ENCODE assay signal across 19 mouse cellular contexts in the genomic region with DNA sequence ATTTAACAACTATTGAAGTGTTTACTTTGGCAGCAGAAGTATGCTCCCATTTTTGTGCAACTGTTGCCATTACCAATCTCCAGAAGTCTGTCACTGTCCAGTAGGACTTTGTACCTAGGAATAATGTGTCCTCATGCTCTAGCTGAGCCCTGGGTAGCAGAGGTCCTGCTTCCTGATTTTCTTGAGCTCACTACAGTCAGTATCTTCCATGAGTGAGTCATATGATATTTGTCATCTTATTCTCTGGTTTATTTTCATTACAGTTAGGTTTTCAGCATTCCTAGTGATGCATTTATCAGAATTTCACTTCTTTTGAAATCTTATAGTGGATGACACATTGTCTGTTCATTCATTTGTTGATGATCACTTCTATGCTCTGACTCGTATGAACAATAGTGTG.
DNase-seq lines count a peak whose midpoint lies in the region; ATAC-seq and TF ChIP-seq lines count a peak whose summit lies in the region.
"Had no signal": no experiment of that assay in that cellular context is flagged by ENCODE, and none has a peak within 500 bp of the region (broad histone marks: within the 10 kb centered on the region; RNA-seq: fewer than 3 reads in every experiment).

No protein-coding gene starts in this region.

- 74% methylated on average over 1 of the region's 1 CpGs for WGBS in intestine, postnatal 0 days
- WGBS in intestine, embryonic 16.5 days: 82% methylated on average over 1 of the region's 1 CpGs
- 66% methylated on average over 1 of the region's 1 CpGs for WGBS in liver, embryonic 13.5 days (ENCODE audit: insufficient replicate concordance)
- 79% methylated on average over 1 of the region's 1 CpGs for WGBS in liver, embryonic 12.5 days (ENCODE audit: insufficient replicate concordance)
- 66% methylated on average over 1 of the region's 1 CpGs for WGBS in liver, postnatal 0 days (ENCODE audit: insufficient replicate concordance)
- WGBS in hindbrain, embryonic 16.5 days: 77% methylated on average over 1 of the region's 1 CpGs

- no peak overlapping the region for H3K4me2 ChIP-seq in intestine, postnatal 0 days (replicated peaks; ENCODE audit: low read depth)
- H3K4me2 ChIP-seq in intestine, embryonic 16.5 days (ENCODE audit: low read depth, low read length): no peak overlapping the region
- no peak overlapping the region for H3K4me2 ChIP-seq in liver, embryonic 13.5 days
- H3K4me2 ChIP-seq in liver, embryonic 12.5 days: no peak overlapping the region
- no peak overlapping the region for H3K4me2 ChIP-seq in liver, postnatal 0 days (ENCODE audit: low read depth, low read length)
- no peak overlapping the region for H3K4me2 ChIP-seq in hindbrain, embryonic 16.5 days (ENCODE audit: low read length)
- H3K4me2 ChIP-seq: forebrain, embryonic 15.5 days; heart, embryonic 11.5 days; heart, embryonic 15.5 days; hindbrain, embryonic 13.5 days had no signal

- POLR2A ChIA-PET in Patski (lab: Charles Lee): interaction anchor here (1.2 kb wide), 1 partner anchor 41 kb away, joined by 3 read pairs; no protein-coding TSS in a partner anchor

- no peak overlapping the region for H3K27ac ChIP-seq in intestine, postnatal 0 days (ENCODE audit: low read depth, low read length)
- H3K27ac ChIP-seq in intestine, embryonic 16.5 days (ENCODE audit: low read length): no peak overlapping the region
- H3K27ac ChIP-seq in liver, embryonic 13.5 days: no peak overlapping the region
- no peak overlapping the region for H3K27ac ChIP-seq in liver, embryonic 12.5 days
- no peak overlapping the region for H3K27ac ChIP-seq in liver, postnatal 0 days (ENCODE audit: low read depth)
- H3K27ac ChIP-seq in hindbrain, embryonic 16.5 days (ENCODE audit: low read depth, low read length): no peak overlapping the region
- H3K27ac ChIP-seq: embryonic facial prominence, embryonic 10.5 days; forebrain, embryonic 15.5 days; heart, embryonic 15.5 days; hindbrain, embryonic 13.5 days had no signal

- no peak for TF ChIP-seq CTCF in intestine, postnatal 0 days (IDR thresholded peaks at IDR 0.05; ENCODE audit: low read depth)
- no peak for TF ChIP-seq CTCF in Patski (IDR thresholded peaks at IDR 0.05)
- TF ChIP-seq CTCF in liver, postnatal 0 days (IDR thresholded peaks at IDR 0.05; ENCODE audit: low read depth): no peak

- no peak for TF ChIP-seq EP300 in liver, postnatal 0 days (IDR thresholded peaks at IDR 0.05; ENCODE audit: low read depth)

- no peak overlapping the region for H3K9ac ChIP-seq in intestine, postnatal 0 days (ENCODE audit: low read depth, low read length)
- H3K9ac ChIP-seq in intestine, embryonic 16.5 days (ENCODE audit: low read depth, low read length): no peak overlapping the region
- H3K9ac ChIP-seq in liver, embryonic 13.5 days: no peak overlapping the region
- H3K9ac ChIP-seq in liver, embryonic 12.5 days: no peak overlapping the region
- H3K9ac ChIP-seq in liver, postnatal 0 days (replicated peaks): no peak overlapping the region
- no peak overlapping the region for H3K9ac ChIP-seq in hindbrain, embryonic 16.5 days (ENCODE audit: low read depth, low read length)
- H3K9ac ChIP-seq: forebrain, embryonic 15.5 days; heart, embryonic 15.5 days; hindbrain, embryonic 13.5 days had no signal

- H3K36me3 ChIP-seq in intestine, postnatal 0 days (ENCODE audit: control insufficient read depth, insufficient read depth): no peaks in the 10 kb centered on the region
- no peaks in the 10 kb centered on the region for H3K36me3 ChIP-seq in intestine, embryonic 16.5 days (ENCODE audit: control insufficient read depth, insufficient read depth, low read length)
- H3K36me3 ChIP-seq in liver, embryonic 13.5 days: no peaks in the 10 kb centered on the region
- no peaks in the 10 kb centered on the region for H3K36me3 ChIP-seq in liver, embryonic 12.5 days
- no peaks in the 10 kb centered on the region for H3K36me3 ChIP-seq in liver, postnatal 0 days (replicated peaks; ENCODE audit: insufficient read depth, low read length)
- H3K36me3 ChIP-seq in hindbrain, embryonic 16.5 days (ENCODE audit: control insufficient read depth, insufficient read depth, low read length): no peaks in the 10 kb centered on the region
- H3K36me3 ChIP-seq: embryonic facial prominence, embryonic 10.5 days; forebrain, embryonic 15.5 days; heart, embryonic 15.5 days; hindbrain, embryonic 13.5 days had no signal

- no peak for DNase-seq in liver, embryonic 13.5 days
- no peak for DNase-seq in Patski (ENCODE audit: low read depth, low spot score)
- no peak for DNase-seq in liver, postnatal 0 days
- no peak for DNase-seq in gastrocnemius, postnatal 25 days
- DNase-seq: adrenal gland, adult 8-10 months; adrenal gland, postnatal 36 days; cerebellum, adult 2 months; cerebellum, postnatal 10 days; heart, adult 18-20 months; heart, postnatal 14 days had no signal

- no peaks in the 10 kb centered on the region for H3K27me3 ChIP-seq in intestine, postnatal 0 days (replicated peaks; ENCODE audit: control insufficient read depth, insufficient read depth, low read length)
- no peaks in the 10 kb centered on the region for H3K27me3 ChIP-seq in intestine, embryonic 16.5 days (replicated peaks; ENCODE audit: control insufficient read depth, insufficient read depth, low read length)
- no peaks in the 10 kb centered on the region for H3K27me3 ChIP-seq in liver, embryonic 13.5 days
- H3K27me3 ChIP-seq in liver, embryonic 12.5 days (replicated peaks): no peaks in the 10 kb centered on the region
- H3K27me3 ChIP-seq in Patski: no peaks in the 10 kb centered on the region
- no peaks in the 10 kb centered on the region for H3K27me3 ChIP-seq in liver, postnatal 0 days (ENCODE audit: insufficient read depth, low read length)
- H3K27me3 ChIP-seq in hindbrain, embryonic 16.5 days (replicated peaks; ENCODE audit: control insufficient read depth, insufficient read depth, low read length): no peaks in the 10 kb centered on the region
- H3K27me3 ChIP-seq: forebrain, embryonic 15.5 days; heart, embryonic 15.5 days; hindbrain, embryonic 13.5 days had no signal

- no peaks in the 10 kb centered on the region for H3K9me3 ChIP-seq in intestine, postnatal 0 days (ENCODE audit: control insufficient read depth)
- H3K9me3 ChIP-seq in intestine, embryonic 16.5 days (ENCODE audit: control insufficient read depth, low read length): no peaks in the 10 kb centered on the region
- H3K9me3 ChIP-seq in liver, embryonic 13.5 days (replicated peaks): no peaks in the 10 kb centered on the region
- H3K9me3 ChIP-seq in liver, embryonic 12.5 days (replicated peaks): no peaks in the 10 kb centered on the region
- H3K9me3 ChIP-seq in liver, postnatal 0 days (ENCODE audit: low read length): no peaks in the 10 kb centered on the region
- H3K9me3 ChIP-seq in hindbrain, embryonic 16.5 days (ENCODE audit: control insufficient read depth, low read length): no peaks in the 10 kb centered on the region
- H3K9me3 ChIP-seq: embryonic facial prominence, embryonic 10.5 days; forebrain, embryonic 15.5 days; heart, embryonic 15.5 days; hindbrain, embryonic 13.5 days had no signal

- no peak overlapping the region for H3K4me3 ChIP-seq in intestine, postnatal 0 days (ENCODE audit: low read depth, low read length)
- no peak overlapping the region for H3K4me3 ChIP-seq in intestine, embryonic 16.5 days (ENCODE audit: low read length)
- no peak overlapping the region for H3K4me3 ChIP-seq in liver, embryonic 13.5 days (replicated peaks)
- no peak overlapping the region for H3K4me3 ChIP-seq in liver, embryonic 12.5 days
- H3K4me3 ChIP-seq in liver, postnatal 0 days (ENCODE audit: low read depth, low read length): no peak overlapping the region
- no peak overlapping the region for H3K4me3 ChIP-seq in hindbrain, embryonic 16.5 days (ENCODE audit: low read length)
- H3K4me3 ChIP-seq: embryonic facial prominence, embryonic 10.5 days; forebrain, embryonic 15.5 days; heart, embryonic 15.5 days; hindbrain, embryonic 13.5 days had no signal

- no peaks in the 10 kb centered on the region for H3K4me1 ChIP-seq in intestine, postnatal 0 days (replicated peaks; ENCODE audit: control insufficient read depth, insufficient read depth, low read length)
- H3K4me1 ChIP-seq in intestine, embryonic 16.5 days (ENCODE audit: control insufficient read depth, insufficient read depth, low read length): no peaks in the 10 kb centered on the region
- H3K4me1 ChIP-seq in liver, embryonic 13.5 days (replicated peaks): no peaks in the 10 kb centered on the region
- no peaks in the 10 kb centered on the region for H3K4me1 ChIP-seq in liver, embryonic 12.5 days
- H3K4me1 ChIP-seq in liver, postnatal 0 days (ENCODE audit: insufficient read depth): no peaks in the 10 kb centered on the region
- no peaks in the 10 kb centered on the region for H3K4me1 ChIP-seq in hindbrain, embryonic 16.5 days (ENCODE audit: control insufficient read depth, insufficient read depth, low read depth, low read length)
- H3K4me1 ChIP-seq: forebrain, embryonic 15.5 days; hindbrain, embryonic 13.5 days had no signal

- CTCF ChIA-PET in Patski (lab: Charles Lee): interaction anchor here (0.8 kb wide), 1 partner anchor 38 kb away, joined by 3 read pairs; no protein-coding TSS in a partner anchor

- in situ Hi-C loops in Patski (cut with MboI; ENCODE audit: low pct_unique_long_range_greater_than_20kb): loop anchor here (5.0 kb wide), 1 partner anchor 71 kb away; no protein-coding TSS in a partner anchor

- ATAC-seq in intestine, postnatal 0 days: peak; percentile 59; the same call in 1 of the 2 replicates
- no peak for ATAC-seq in intestine, embryonic 16.5 days
- peak; percentile 36; the same call in 1 of the 2 replicates for ATAC-seq in liver, embryonic 13.5 days (ENCODE audit: low read depth)
- no peak for ATAC-seq in liver, embryonic 12.5 days
- ATAC-seq in Patski: peak; percentile 73
- peak; percentile 67 for ATAC-seq in liver, postnatal 0 days
- no peak for ATAC-seq in hindbrain, embryonic 16.5 days
- ATAC-seq: forebrain, embryonic 15.5 days had no signal

Comparison
In these comparisons a context has a peak if more than half of its experiments do, and no peak if none do; other contexts are left out.
1. ATAC-seq: peak in intestine, postnatal 0 days (single experiment), liver, embryonic 13.5 days (single experiment), Patski (single experiment) and liver, postnatal 0 days (single experiment); none in intestine, embryonic 16.5 days (single experiment), liver, embryonic 12.5 days (single experiment) and hindbrain, embryonic 16.5 days (single experiment).